ENCODE assay signal across 8 mouse cellular contexts in the genomic region with DNA sequence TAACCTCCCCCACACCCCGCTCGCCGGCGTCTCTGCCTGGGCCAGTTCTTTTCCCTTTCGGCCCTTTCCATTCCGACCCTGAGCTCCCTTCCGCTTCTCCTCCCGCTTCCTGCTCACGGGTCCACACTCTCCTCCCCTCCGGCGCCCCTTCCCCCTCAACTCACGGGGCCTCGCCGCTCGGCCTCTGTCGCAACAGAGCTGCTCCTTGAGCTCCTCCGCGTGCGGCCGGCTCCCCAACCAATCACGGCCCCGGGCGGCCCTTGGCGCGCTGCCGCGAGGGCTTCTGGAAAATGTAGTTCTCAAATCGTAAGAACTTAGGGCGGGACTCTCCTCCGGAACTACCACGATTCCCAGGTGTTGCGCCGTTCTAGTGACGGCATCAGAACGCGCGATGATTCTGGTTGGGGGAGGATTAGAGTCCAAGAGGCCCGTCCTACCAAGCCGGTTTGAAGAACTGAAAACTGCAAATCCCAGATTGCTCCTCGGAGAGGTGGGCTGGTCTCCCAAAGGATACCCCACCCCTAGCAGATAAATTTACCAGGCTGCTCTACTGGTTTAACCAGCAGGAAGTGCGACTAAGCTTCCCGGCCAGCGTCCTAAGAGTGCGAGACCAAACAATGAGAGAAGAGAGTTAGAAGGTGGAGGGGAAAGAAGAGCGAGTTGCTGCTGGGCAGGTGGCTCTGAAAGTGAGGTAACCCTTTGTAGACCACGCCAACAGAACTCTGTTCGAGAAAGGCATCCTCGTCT. TPM values are rescaled to one million over a fixed set of nuclear protein-coding genes. Genes with fewer than 3 reads are reported as not detected.
A peak's percentile ranks its signal among the peaks of the same experiment; 100 is the strongest.
DNase-seq lines count a peak whose midpoint lies in the region; ATAC-seq and TF ChIP-seq lines count a peak whose summit lies in the region.

A gene (minus strand): TSS at position 285 of the 747 bp plus-strand sequence.

- peak within 1 kb of the TSS; percentile 78 for H3K9ac ChIP-seq in heart, embryonic 15.5 days
- H3K9ac ChIP-seq in liver, embryonic 14.5 days (replicated peaks), result peak within 1 kb of the TSS; percentile 85
- peak within 1 kb of the TSS; percentile 73 for H3K9ac ChIP-seq in neural tube, embryonic 11.5 days (ENCODE audit: low read length)
- peak within 1 kb of the TSS; percentile 76 for H3K9ac ChIP-seq in stomach, postnatal 0 days (ENCODE audit: low read length)

- under 1% methylated on average over 48 of the region's 48 CpGs for WGBS in forebrain, embryonic 10.5 days
- WGBS in heart, embryonic 15.5 days, result under 1% methylated on average over 48 of the region's 48 CpGs
- WGBS in liver, embryonic 14.5 days (ENCODE audit: insufficient replicate concordance), result under 1% methylated on average over 48 of the region's 48 CpGs
- WGBS in neural tube, embryonic 11.5 days, result under 1% methylated on average over 48 of the region's 48 CpGs
- under 1% methylated on average over 48 of the region's 48 CpGs for WGBS in stomach, postnatal 0 days

- H3K27me3 ChIP-seq in forebrain, embryonic 10.5 days (ENCODE audit: poor library complexity, severe bottlenecking), result no peaks in the 10 kb centered on the region
- no peaks in the 10 kb centered on the region for H3K27me3 ChIP-seq in heart, embryonic 15.5 days
- H3K27me3 ChIP-seq in liver, embryonic 14.5 days (ENCODE audit: control insufficient read depth, insufficient read depth, low read length), result no peaks in the 10 kb centered on the region
- H3K27me3 ChIP-seq in neural tube, embryonic 11.5 days (ENCODE audit: control insufficient read depth, insufficient read depth, low read length), result no peaks in the 10 kb centered on the region
- H3K27me3 ChIP-seq in stomach, postnatal 0 days (ENCODE audit: control insufficient read depth, insufficient read depth, low read length), result no peaks in the 10 kb centered on the region

- H3K4me2 ChIP-seq in heart, embryonic 15.5 days, result peak within 1 kb of the TSS; percentile 84
- H3K4me2 ChIP-seq in liver, embryonic 14.5 days (ENCODE audit: low read depth), result peak within 1 kb of the TSS; percentile 90
- peak within 1 kb of the TSS; percentile 81 for H3K4me2 ChIP-seq in neural tube, embryonic 11.5 days (ENCODE audit: low read depth)
- peak within 1 kb of the TSS; percentile 86 for H3K4me2 ChIP-seq in stomach, postnatal 0 days (replicated peaks; ENCODE audit: low read depth)

- peak; percentile 99 for DNase-seq in CD8-positive naive resting alpha-beta T cell, adult 2 months (ENCODE audit: low read depth in 2 of 2, low spot score in 2 of 2)
- peak; percentile 100 for DNase-seq in c-Kit-positive CD71-negative TER-119-negative erythroid progenitor cells, embryonic 14.5 days (ENCODE audit: low read depth)
- DNase-seq in forebrain, embryonic 10.5 days (ENCODE audit: extremely low spot score, low spot score), result peak; percentile 100
- DNase-seq in kidney, postnatal 25 days, result peak; percentile 100
- peak; percentile 99 to 100 (median 99) for DNase-seq in liver, embryonic 14.5 days (ENCODE audit: low read depth in 3 of 3, low spot score in 3 of 3)
- peak; percentile 100 for DNase-seq in neural tube, embryonic 11.5 days (ENCODE audit: low spot score)
- peak; percentile 100 for DNase-seq in stomach, postnatal 0 days (ENCODE audit: low spot score)

- peak within 1 kb of the TSS; percentile 91 for H3K4me3 ChIP-seq in forebrain, embryonic 10.5 days
- peak within 1 kb of the TSS; percentile 85 for H3K4me3 ChIP-seq in heart, embryonic 15.5 days
- H3K4me3 ChIP-seq in liver, embryonic 14.5 days (ENCODE audit: insufficient read depth in 1 of 2, low read depth in 2 of 2, low read length in 2 of 2), result peak within 1 kb of the TSS; percentile 86 to 97
- H3K4me3 ChIP-seq in neural tube, embryonic 11.5 days (ENCODE audit: low read depth, low read length), result peak within 1 kb of the TSS; percentile 80
- peak within 1 kb of the TSS; percentile 75 for H3K4me3 ChIP-seq in stomach, postnatal 0 days (ENCODE audit: low read depth, low read length)

- no peak for TF ChIP-seq EP300 in liver, embryonic 14.5 days (IDR thresholded peaks at IDR 0.05; ENCODE audit: low read depth)
- TF ChIP-seq EP300 in stomach, postnatal 0 days (optimal IDR thresholded peaks at IDR 0.05), result peak; percentile 42

- H3K9me3 ChIP-seq in forebrain, embryonic 10.5 days, result no peaks in the 10 kb centered on the region
- H3K9me3 ChIP-seq in heart, embryonic 15.5 days (replicated peaks), result no peaks in the 10 kb centered on the region
- H3K9me3 ChIP-seq in liver, embryonic 14.5 days (ENCODE audit: control insufficient read depth, low read length), result no peaks in the 10 kb centered on the region
- H3K9me3 ChIP-seq in neural tube, embryonic 11.5 days (ENCODE audit: control insufficient read depth, low read length), result no peaks in the 10 kb centered on the region
- no peaks in the 10 kb centered on the region for H3K9me3 ChIP-seq in stomach, postnatal 0 days (ENCODE audit: control insufficient read depth, low read length)

- peak; percentile 97 for ATAC-seq in heart, embryonic 15.5 days (replicated peaks; ENCODE audit: insufficient number of reproducible peaks, insufficient read depth, low FRiP score, low read depth)
- ATAC-seq in liver, embryonic 14.5 days (ENCODE audit: insufficient read depth), result peak; percentile 96
- ATAC-seq in neural tube, embryonic 11.5 days (ENCODE audit: insufficient read depth, low FRiP score, low TSS enrichment), result peak; percentile 94
- peak; percentile 98 for ATAC-seq in stomach, postnatal 0 days (ENCODE audit: low FRiP score, low TSS enrichment)

- TF ChIP-seq CTCF in liver, embryonic 14.5 days (IDR thresholded peaks at IDR 0.05; ENCODE audit: low read depth), result no peak
- TF ChIP-seq CTCF in stomach, postnatal 0 days (IDR thresholded peaks at IDR 0.05; ENCODE audit: low read depth), result no peak

- peaks cover 32% of the 10 kb centered on the region for H3K36me3 ChIP-seq in forebrain, embryonic 10.5 days (replicated peaks)
- H3K36me3 ChIP-seq in heart, embryonic 15.5 days, result peaks cover 30% of the 10 kb centered on the region
- H3K36me3 ChIP-seq in liver, embryonic 14.5 days (replicated peaks; ENCODE audit: control insufficient read depth, insufficient read depth, low read depth), result peaks cover 26% of the 10 kb centered on the region
- peaks cover 12% of the 10 kb centered on the region for H3K36me3 ChIP-seq in neural tube, embryonic 11.5 days (ENCODE audit: control insufficient read depth, insufficient read depth, low read length)
- H3K36me3 ChIP-seq in stomach, postnatal 0 days (ENCODE audit: control insufficient read depth, insufficient read depth, low read length), result no peaks in the 10 kb centered on the region; the same call in 1 of the 2 replicates

- H3K27ac ChIP-seq in forebrain, embryonic 10.5 days, result peak within 1 kb of the TSS; percentile 93
- peak within 1 kb of the TSS; percentile 83 for H3K27ac ChIP-seq in heart, embryonic 15.5 days
- peak within 1 kb of the TSS; percentile 71 for H3K27ac ChIP-seq in liver, embryonic 14.5 days
- H3K27ac ChIP-seq in neural tube, embryonic 11.5 days (ENCODE audit: low read depth, low read length), result peak within 1 kb of the TSS; percentile 56; the same call in 1 of the 2 replicates
- peak within 1 kb of the TSS; percentile 88 for H3K27ac ChIP-seq in stomach, postnatal 0 days (replicated peaks)

- peaks cover 24% of the 10 kb centered on the region for H3K4me1 ChIP-seq in forebrain, embryonic 10.5 days
- H3K4me1 ChIP-seq in heart, embryonic 15.5 days (replicated peaks), result peaks cover 14% of the 10 kb centered on the region
- peaks cover 5 to 13% of the 10 kb centered on the region in 2 experiments for H3K4me1 ChIP-seq in liver, embryonic 14.5 days (replicated peaks; ENCODE audit: control insufficient read depth in 2 of 2, insufficient read depth in 2 of 2, low read length in 1 of 2)
- peaks cover 3% of the 10 kb centered on the region; the same call in 1 of the 2 replicates for H3K4me1 ChIP-seq in neural tube, embryonic 11.5 days (ENCODE audit: control insufficient read depth, insufficient read depth, low read length)
- H3K4me1 ChIP-seq in stomach, postnatal 0 days (replicated peaks; ENCODE audit: control insufficient read depth, insufficient read depth), result no peaks in the 10 kb centered on the region

RNA-seq across cellular contexts. Expression of the gene that starts here (rescaled TPM):
- polyA plus RNA-seq in forebrain, embryonic 10.5 days (2016; fragmentation: Nextera tagmentation; extraction: Ambion mirVana), result 193 and 197 TPM in 2 replicates
- 55.7 and 71.7 TPM in 2 replicates for polyA plus RNA-seq in heart, embryonic 15.5 days (2015; fragmentation: Nextera tagmentation; extraction: Ambion mirVana)
- 29.2 and 33.6 TPM in 2 replicates for polyA plus RNA-seq in liver, embryonic 14.5 days (2012; rRNA removed)
- polyA plus RNA-seq in liver, embryonic 14.5 days (2014; fragmentation: Nextera tagmentation; extraction: Ambion mirVana), result 50.9 and 53.5 TPM in 2 replicates
- 136 and 147 TPM in 2 replicates for polyA plus RNA-seq in neural tube, embryonic 11.5 days (2014; fragmentation: Nextera tagmentation; extraction: Ambion mirVana)
- 45.2 and 45.3 TPM in 2 replicates for polyA plus RNA-seq in stomach, postnatal 0 days (2015; fragmentation: Nextera tagmentation; extraction: Ambion mirVana)

Comparison
In these comparisons a context has a peak if more than half of its experiments do, and no peak if none do; other contexts are left out.
1. Peak in every context shown above with its lines: DNase-seq, ATAC-seq, H3K4me3 ChIP-seq and H3K27ac ChIP-seq.